Comparison of ENCODE assay signal across 10 mouse cellular contexts in the genomic region with DNA sequence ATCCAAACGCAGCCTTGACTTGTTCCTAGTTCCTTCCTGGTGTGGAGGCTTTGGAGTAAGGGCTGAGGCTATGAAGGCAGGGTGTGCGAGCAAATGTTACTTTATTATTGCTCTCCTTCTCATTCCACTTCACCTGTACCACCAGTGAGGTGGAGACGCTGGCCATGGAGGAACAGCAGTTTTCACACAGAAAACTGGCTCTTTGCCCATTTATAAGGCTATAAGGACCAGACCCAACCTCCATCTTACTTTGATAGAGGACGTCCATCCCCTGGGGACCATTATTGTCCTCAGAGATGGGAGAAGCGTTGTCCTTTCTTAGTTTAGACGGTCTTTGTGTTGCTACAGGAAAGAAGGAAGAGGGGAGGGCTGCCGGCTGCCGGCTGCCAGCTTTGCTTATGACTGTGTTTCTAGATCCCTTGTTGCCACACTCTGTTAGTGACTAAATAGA.
DNase-seq lines count a peak whose midpoint lies in the region; ATAC-seq and TF ChIP-seq lines count a peak whose summit lies in the region.
"Had no signal": no experiment of that assay in that cellular context is flagged by ENCODE, and none has a peak within 500 bp of the region (broad histone marks: within the 10 kb centered on the region; RNA-seq: fewer than 3 reads in every experiment).

No protein-coding gene starts in this region.

- 72% methylated on average over 8 of the region's 8 CpGs for WGBS in forebrain, embryonic 11.5 days
- WGBS in forebrain, embryonic 10.5 days, result 76% methylated on average over 8 of the region's 8 CpGs
- 53% methylated on average over 8 of the region's 8 CpGs for WGBS in lung, embryonic 16.5 days
- 84% methylated on average over 8 of the region's 8 CpGs for WGBS in limb, embryonic 10.5 days
- 71% methylated on average over 8 of the region's 8 CpGs for WGBS in stomach, postnatal 0 days

- H3K4me3 ChIP-seq in forebrain, embryonic 11.5 days (ENCODE audit: low read depth, low read length), result no peak overlapping the region
- no peak overlapping the region; the same call in 1 of the 2 replicates for H3K4me3 ChIP-seq in forebrain, embryonic 10.5 days
- peak overlapping the region; percentile 44 for H3K4me3 ChIP-seq in lung, embryonic 16.5 days (ENCODE audit: low read length)
- 0 out of 2 replicates have a peak overlapping the region, but pooled peaks have one; percentile 0 for H3K4me3 ChIP-seq in limb, embryonic 10.5 days
- no peak overlapping the region for H3K4me3 ChIP-seq in stomach, postnatal 0 days (ENCODE audit: low read depth, low read length)

- peaks cover 5% of the 10 kb centered on the region; the same call in 1 of the 2 replicates for H3K4me1 ChIP-seq in forebrain, embryonic 11.5 days (replicated peaks; ENCODE audit: control insufficient read depth, insufficient read depth, low read length)
- H3K4me1 ChIP-seq in forebrain, embryonic 10.5 days, result peaks cover 18% of the 10 kb centered on the region
- H3K4me1 ChIP-seq in lung, embryonic 16.5 days (replicated peaks; ENCODE audit: control insufficient read depth, insufficient read depth, low read length), result peaks cover 43% of the 10 kb centered on the region
- peaks cover 67% of the 10 kb centered on the region for H3K4me1 ChIP-seq in limb, embryonic 10.5 days
- no peaks in the 10 kb centered on the region for H3K4me1 ChIP-seq in stomach, postnatal 0 days (replicated peaks; ENCODE audit: control insufficient read depth, insufficient read depth)

- TF ChIP-seq EP300 in stomach, postnatal 0 days (optimal IDR thresholded peaks at IDR 0.05), result no peak

- TF ChIP-seq CTCF in stomach, postnatal 0 days (IDR thresholded peaks at IDR 0.05; ENCODE audit: low read depth), result no peak

- H3K27ac ChIP-seq in forebrain, embryonic 11.5 days (ENCODE audit: low read depth, low read length), result no peak overlapping the region
- no peak overlapping the region for H3K27ac ChIP-seq in forebrain, embryonic 10.5 days
- H3K27ac ChIP-seq in lung, embryonic 16.5 days (ENCODE audit: low read length), result peak overlapping the region; percentile 5
- H3K27ac ChIP-seq in limb, embryonic 10.5 days, result no peak overlapping the region
- no peak overlapping the region for H3K27ac ChIP-seq in stomach, postnatal 0 days (replicated peaks)

- H3K9me3 ChIP-seq in forebrain, embryonic 11.5 days (ENCODE audit: control insufficient read depth, low read length), result no peaks in the 10 kb centered on the region
- no peaks in the 10 kb centered on the region for H3K9me3 ChIP-seq in forebrain, embryonic 10.5 days
- no peaks in the 10 kb centered on the region for H3K9me3 ChIP-seq in lung, embryonic 16.5 days (ENCODE audit: control insufficient read depth, low read length)
- H3K9me3 ChIP-seq in limb, embryonic 10.5 days (replicated peaks), result no peaks in the 10 kb centered on the region
- H3K9me3 ChIP-seq in stomach, postnatal 0 days (ENCODE audit: control insufficient read depth, low read length), result no peaks in the 10 kb centered on the region

- H3K9ac ChIP-seq in forebrain, embryonic 11.5 days (ENCODE audit: low read length), result no peak overlapping the region
- H3K9ac ChIP-seq in lung, embryonic 16.5 days (ENCODE audit: low read length), result peak overlapping the region; percentile 48
- no peak overlapping the region for H3K9ac ChIP-seq in stomach, postnatal 0 days (ENCODE audit: low read length)

- no peak for ATAC-seq in forebrain, embryonic 11.5 days (replicated peaks; ENCODE audit: low FRiP score)
- ATAC-seq in lung, embryonic 16.5 days (ENCODE audit: low read depth), result no peak
- no peak for ATAC-seq in stomach, postnatal 0 days (ENCODE audit: low FRiP score, low TSS enrichment)

- no peak for DNase-seq in forebrain, embryonic 11.5 days (ENCODE audit: low spot score)
- DNase-seq in forebrain, embryonic 10.5 days (ENCODE audit: extremely low spot score, low spot score), result no peak
- DNase-seq in lung, adult 18-20 months, result no peak
- no peak for DNase-seq in limb, embryonic 10.5 days (ENCODE audit: low spot score)
- DNase-seq in stomach, postnatal 0 days (ENCODE audit: low spot score), result no peak
- DNase-seq in gastrocnemius, postnatal 25 days, result no peak
- no peak for DNase-seq in cerebellum, postnatal 36 days
- DNase-seq: embryo, embryonic 11 days; kidney, postnatal 36 days had no signal

- H3K4me2 ChIP-seq in forebrain, embryonic 11.5 days (ENCODE audit: low read depth, low read length, severe bottlenecking), result 0 out of 2 replicates have a peak overlapping the region, but pooled peaks have one; percentile 5
- H3K4me2 ChIP-seq in lung, embryonic 16.5 days (ENCODE audit: low read depth, low read length), result peak overlapping the region; percentile 44
- peak overlapping the region; percentile 25 for H3K4me2 ChIP-seq in stomach, postnatal 0 days (replicated peaks; ENCODE audit: low read depth)

- peaks cover 52% of the 10 kb centered on the region for H3K27me3 ChIP-seq in forebrain, embryonic 11.5 days (ENCODE audit: control insufficient read depth, insufficient read depth, low read length)
- H3K27me3 ChIP-seq in forebrain, embryonic 10.5 days (ENCODE audit: poor library complexity, severe bottlenecking), result peaks cover 97% of the 10 kb centered on the region
- no peaks in the 10 kb centered on the region for H3K27me3 ChIP-seq in lung, embryonic 16.5 days (ENCODE audit: control insufficient read depth, insufficient read depth, low read depth, low read length)
- no peaks in the 10 kb centered on the region for H3K27me3 ChIP-seq in limb, embryonic 10.5 days (ENCODE audit: low read depth, poor library complexity, severe bottlenecking)
- H3K27me3 ChIP-seq in stomach, postnatal 0 days (ENCODE audit: control insufficient read depth, insufficient read depth, low read length), result no peaks in the 10 kb centered on the region

- H3K36me3 ChIP-seq in forebrain, embryonic 11.5 days (ENCODE audit: control insufficient read depth, insufficient read depth, low read length), result no peaks in the 10 kb centered on the region
- no peaks in the 10 kb centered on the region for H3K36me3 ChIP-seq in forebrain, embryonic 10.5 days (replicated peaks)
- H3K36me3 ChIP-seq in lung, embryonic 16.5 days (ENCODE audit: control insufficient read depth, insufficient read depth, low read length), result 0 out of 2 replicates have a peak, but pooled peaks cover 3% of the 10 kb centered on the region
- peaks cover 10% of the 10 kb centered on the region for H3K36me3 ChIP-seq in limb, embryonic 10.5 days
- no peaks in the 10 kb centered on the region for H3K36me3 ChIP-seq in stomach, postnatal 0 days (ENCODE audit: control insufficient read depth, insufficient read depth, low read length)

Comparison
In these comparisons a context has a peak if more than half of its experiments do, and no peak if none do; other contexts are left out.
1. H3K4me3 ChIP-seq: peak in lung, embryonic 16.5 days (single experiment) and limb, embryonic 10.5 days (single experiment); none in forebrain, embryonic 11.5 days (single experiment), forebrain, embryonic 10.5 days (single experiment) and stomach, postnatal 0 days (single experiment).
2. Peak in every context shown above with its lines, with median percentiles within 50 percentile points of each other: H3K4me2 ChIP-seq.